Mouse (Mus musculus) liver, postnatal 0 days (tissue): ENCODE results near the gene Pik3r6.

Experiments used
- CTCF ChIP-seq: sonication (generic); IDR thresholded peaks from 2 replicates; pipeline ENCODE4 v1.5.1; 2016; ENCODE audit warnings: antibody characterized with exemption, low read depth
- EP300 ChIP-seq: IDR thresholded peaks from 2 replicates; pipeline ENCODE4 v1.6.1; 2016; ENCODE audit warnings: antibody characterized with exemption, low read depth, mild to moderate bottlenecking

DNA sequence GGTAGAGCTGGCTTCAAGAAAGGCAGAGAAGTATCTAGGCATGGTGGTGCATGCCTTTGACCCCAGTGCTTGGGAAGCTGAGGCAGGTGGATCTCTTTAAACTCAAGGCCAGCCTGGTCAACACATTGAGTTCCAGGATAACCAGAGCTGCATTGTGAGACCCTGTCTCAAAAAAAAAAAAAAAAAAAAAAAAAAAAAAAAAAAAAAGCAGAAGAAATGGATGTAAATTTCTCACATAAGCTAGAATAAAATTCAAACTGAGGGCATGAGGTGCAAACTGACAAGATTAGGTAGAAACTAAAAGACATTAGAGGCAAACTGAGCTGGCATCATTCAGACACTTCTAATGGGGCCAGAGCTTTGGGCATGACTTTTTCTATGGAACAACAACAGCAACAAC is 20.8 kb upstream of the Pik3r6 start:
- TF ChIP-seq CTCF (no peak), EP300 (no peak)
